Mouse (Mus musculus): ENCODE results near the gene Gsap. TPM values are rescaled to one million over a fixed set of nuclear protein-coding genes. Genes with fewer than 3 reads are reported as not detected.

The Gsap gene
- polyA plus RNA-seq, 1 experiment from 2014 or later = 1.8 TPM

DNA sequence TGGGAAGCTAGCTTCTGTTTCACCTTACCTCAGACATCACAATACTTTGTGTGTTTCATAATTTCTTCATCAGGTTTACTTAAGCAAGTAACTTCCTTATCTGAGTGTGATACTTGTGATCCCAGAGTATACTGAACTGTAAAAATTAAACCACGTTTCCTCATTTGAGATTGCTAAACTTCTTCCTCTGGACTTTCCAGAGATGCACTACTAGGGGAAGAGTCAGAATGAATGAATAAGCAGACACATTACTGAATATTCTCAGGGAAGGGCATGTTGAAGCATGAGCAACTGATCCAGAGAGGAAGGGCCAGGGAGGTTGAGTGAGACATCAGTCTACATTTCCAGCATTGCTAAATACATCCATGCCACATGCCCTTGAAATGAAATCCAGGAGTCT lies 3.0 kb downstream of the Gsap start:
- DNase-seq (ENCODE audit: low spot score) = no peak
- no peak overlapping the region for H3K27ac ChIP-seq
- ATAC-seq (replicated peaks; ENCODE audit: low FRiP score, low read depth) = no peak
- no peak for TF ChIP-seq CTCF (IDR thresholded peaks at IDR 0.05; ENCODE audit: low read depth)
- 0 out of 2 replicates have a peak, but pooled peaks cover 7% of the 10 kb centered on the region for H3K4me1 ChIP-seq (replicated peaks; ENCODE audit: insufficient read depth, low read length)
- no peak overlapping the region for H3K4me3 ChIP-seq (replicated peaks; ENCODE audit: low read depth, low read length)
- WGBS = 80% methylated on average over 1 of the region's 1 CpGs
- H3K36me3 ChIP-seq (ENCODE audit: insufficient read depth, low read length) = no peaks in the 10 kb centered on the region
- no peak overlapping the region for H3K4me2 ChIP-seq (ENCODE audit: low read length)
- H3K9me3 ChIP-seq (replicated peaks; ENCODE audit: low read length) = no peaks in the 10 kb centered on the region
- no peaks in the 10 kb centered on the region for H3K27me3 ChIP-seq (ENCODE audit: insufficient read depth, low read length)
- no peak overlapping the region for H3K9ac ChIP-seq (ENCODE audit: low read depth, low read length)

DNA sequence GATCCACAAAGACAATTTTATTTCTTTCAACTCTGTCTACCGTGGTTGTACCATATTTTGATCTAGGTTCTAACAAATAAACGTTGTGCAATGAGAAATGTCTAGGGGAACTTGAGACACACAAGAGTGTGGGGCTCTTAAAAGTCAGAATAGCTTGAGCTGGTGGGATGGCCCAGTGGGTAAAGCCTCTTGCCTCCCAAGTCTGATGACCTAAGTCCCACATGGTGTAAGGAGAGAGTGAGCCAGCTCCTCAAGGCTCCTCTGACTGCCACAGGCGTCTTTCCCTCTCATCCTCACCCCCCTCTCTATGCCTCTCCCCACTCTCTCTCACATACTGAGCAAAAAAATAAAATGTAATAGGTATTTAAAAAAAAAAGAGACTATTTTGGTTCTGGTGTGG lies 3.4 kb downstream of the Gsap start:
- no peak for TF ChIP-seq CTCF (IDR thresholded peaks at IDR 0.05; ENCODE audit: low read depth)
- Histone ChIP-seq H3K9me3 (replicated peaks; ENCODE audit: low read length) (no peaks in the 10 kb centered on the region), H3K27ac (no peak overlapping the region), H3K4me1 (replicated peaks; ENCODE audit: insufficient read depth, low read length) (0 out of 2 replicates have a peak, but pooled peaks cover 7% of the 10 kb centered on the region), H3K9ac (ENCODE audit: low read depth, low read length) (no peak overlapping the region), H3K4me2 (ENCODE audit: low read length) (no peak overlapping the region), H3K27me3 (ENCODE audit: insufficient read depth, low read length) (no peaks in the 10 kb centered on the region), H3K36me3 (ENCODE audit: insufficient read depth, low read length) (no peaks in the 10 kb centered on the region), H3K4me3 (replicated peaks; ENCODE audit: low read depth, low read length) (no peak overlapping the region)
- DNase-seq (ENCODE audit: low spot score) = no peak
- 78% methylated on average over 3 of the region's 3 CpGs for whole genome bisulfite sequencing
- ATAC-seq (replicated peaks; ENCODE audit: low FRiP score, low read depth) = no peak

DNA sequence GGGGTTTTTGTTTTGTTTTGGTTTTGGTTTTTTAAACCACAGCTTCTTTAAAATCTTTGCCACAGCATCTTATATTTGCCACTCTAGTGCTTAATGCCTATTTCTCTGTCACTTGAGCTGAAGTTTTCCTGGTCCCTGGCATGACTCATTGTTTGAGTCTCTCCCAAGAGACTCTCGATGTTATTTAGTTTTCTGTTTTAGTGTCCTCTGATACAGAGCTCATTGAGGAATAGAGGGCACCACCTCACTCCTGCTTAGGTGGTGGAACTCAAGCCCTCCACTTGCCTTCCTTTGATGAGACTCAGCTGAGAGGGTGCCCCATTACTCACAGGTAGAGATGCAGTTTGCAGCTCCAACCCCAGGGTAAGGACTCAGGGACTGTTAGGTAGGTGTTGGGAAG lies 17.4 kb downstream of the Gsap start:
- Histone ChIP-seq H3K36me3 (ENCODE audit: insufficient read depth, low read length) (no peaks in the 10 kb centered on the region), H3K4me2 (ENCODE audit: low read length) (no peak overlapping the region), H3K9me3 (replicated peaks; ENCODE audit: low read length) (no peaks in the 10 kb centered on the region), H3K27me3 (ENCODE audit: insufficient read depth, low read length) (no peaks in the 10 kb centered on the region), H3K4me3 (replicated peaks; ENCODE audit: low read depth, low read length) (no peak overlapping the region), H3K4me1 (replicated peaks; ENCODE audit: insufficient read depth, low read length) (no peaks in the 10 kb centered on the region), H3K27ac (no peak overlapping the region), H3K9ac (ENCODE audit: low read depth, low read length) (no peak overlapping the region)
- WGBS = 67% methylated on average over 1 of the region's 1 CpGs
- DNase-seq (ENCODE audit: low spot score) (no peak), ATAC-seq (replicated peaks; ENCODE audit: low FRiP score, low read depth) (no peak)
- no peak for TF ChIP-seq CTCF (IDR thresholded peaks at IDR 0.05; ENCODE audit: low read depth)

DNA sequence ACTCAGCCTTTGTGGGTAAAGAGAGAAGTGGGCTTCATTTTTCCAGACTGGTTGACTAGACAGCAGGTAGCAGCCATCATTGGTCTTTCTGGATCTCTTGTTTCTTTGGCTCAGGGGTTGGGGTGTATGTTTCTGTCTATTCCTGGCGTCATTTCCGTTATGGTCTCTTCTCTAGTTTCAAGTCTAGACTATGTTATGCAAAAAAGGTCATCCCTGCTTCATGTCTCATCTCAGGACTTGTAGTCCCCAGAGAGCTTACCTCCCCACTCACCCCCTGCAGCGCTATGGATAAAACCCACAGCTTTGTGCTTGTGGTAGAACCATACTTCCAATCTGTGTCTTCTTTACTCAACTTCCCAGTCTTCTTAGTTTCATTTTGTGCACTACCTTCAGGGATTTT lies 18.1 kb downstream of the Gsap start:
- no peaks in the 10 kb centered on the region for H3K4me1 ChIP-seq (replicated peaks; ENCODE audit: insufficient read depth, low read length)
- no peak for ATAC-seq (replicated peaks; ENCODE audit: low FRiP score, low read depth)
- H3K9me3 ChIP-seq (replicated peaks; ENCODE audit: low read length) = no peaks in the 10 kb centered on the region
- no peak overlapping the region for H3K9ac ChIP-seq (ENCODE audit: low read depth, low read length)
- no peak for DNase-seq (ENCODE audit: low spot score)
- H3K36me3 ChIP-seq (ENCODE audit: insufficient read depth, low read length) = no peaks in the 10 kb centered on the region
- no peak for TF ChIP-seq CTCF (IDR thresholded peaks at IDR 0.05; ENCODE audit: low read depth)
- H3K4me3 ChIP-seq (replicated peaks; ENCODE audit: low read depth, low read length) = no peak overlapping the region
- 78% methylated on average over 3 of the region's 3 CpGs for WGBS
- no peak overlapping the region for H3K4me2 ChIP-seq (ENCODE audit: low read length)
- no peaks in the 10 kb centered on the region for H3K27me3 ChIP-seq (ENCODE audit: insufficient read depth, low read length)
- no peak overlapping the region for H3K27ac ChIP-seq

DNA sequence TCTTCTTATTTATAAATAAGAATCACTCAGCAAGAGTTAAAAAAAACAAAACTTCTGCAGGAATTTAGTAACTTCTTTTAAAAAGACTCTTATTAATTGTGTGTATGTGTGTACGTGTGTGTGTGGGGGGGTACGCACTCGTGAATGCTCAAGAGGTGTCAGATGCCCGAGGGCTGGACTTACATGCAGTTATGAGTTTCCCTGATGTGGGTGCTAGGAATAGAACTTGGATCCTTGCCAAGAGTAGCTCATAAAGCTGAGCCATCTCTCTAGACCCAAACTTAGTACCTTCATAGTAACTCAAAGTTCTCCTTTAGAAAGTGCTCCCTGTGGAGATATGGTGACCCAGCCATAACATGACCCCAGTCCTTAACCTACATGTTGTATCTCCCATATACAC lies 20.0 kb downstream of the Gsap start:
- 57% methylated on average over 4 of the region's 4 CpGs for WGBS
- H3K4me3 ChIP-seq (replicated peaks; ENCODE audit: low read depth, low read length) = no peak overlapping the region
- no peaks in the 10 kb centered on the region for H3K4me1 ChIP-seq (replicated peaks; ENCODE audit: insufficient read depth, low read length)
- no peak for ATAC-seq (replicated peaks; ENCODE audit: low FRiP score, low read depth)
- H3K27me3 ChIP-seq (ENCODE audit: insufficient read depth, low read length) = no peaks in the 10 kb centered on the region
- no peak overlapping the region for H3K27ac ChIP-seq
- no peak for TF ChIP-seq CTCF (IDR thresholded peaks at IDR 0.05; ENCODE audit: low read depth)
- no peaks in the 10 kb centered on the region for H3K36me3 ChIP-seq (ENCODE audit: insufficient read depth, low read length)
- H3K4me2 ChIP-seq (ENCODE audit: low read length) = no peak overlapping the region
- no peak for DNase-seq (ENCODE audit: low spot score)
- H3K9ac ChIP-seq (ENCODE audit: low read depth, low read length) = no peak overlapping the region
- no peaks in the 10 kb centered on the region for H3K9me3 ChIP-seq (replicated peaks; ENCODE audit: low read length)

DNA sequence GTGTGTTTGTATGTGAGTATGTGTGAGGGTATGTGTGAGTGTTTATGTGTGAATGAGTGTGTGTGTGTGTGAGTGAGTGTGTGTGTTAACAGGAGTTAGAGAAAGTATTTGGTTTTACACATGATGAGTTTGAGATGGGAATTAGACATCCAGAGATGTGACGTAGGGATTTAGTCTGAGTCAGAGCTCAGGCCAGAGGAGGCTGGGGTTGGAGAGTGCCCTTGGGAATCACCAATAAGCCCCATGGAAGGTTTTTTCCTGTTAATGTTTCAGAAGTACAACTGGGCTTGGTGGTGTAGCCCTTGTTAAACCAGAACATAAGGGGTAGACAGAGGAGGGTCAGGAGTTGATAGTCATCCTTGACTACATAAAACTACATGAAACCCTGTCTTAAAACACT lies 25.4 kb downstream of the Gsap start:
- Histone ChIP-seq H3K27me3 (ENCODE audit: insufficient read depth, low read length) (no peaks in the 10 kb centered on the region), H3K9me3 (replicated peaks; ENCODE audit: low read length) (no peaks in the 10 kb centered on the region), H3K4me1 (replicated peaks; ENCODE audit: insufficient read depth, low read length) (no peaks in the 10 kb centered on the region), H3K9ac (ENCODE audit: low read depth, low read length) (no peak overlapping the region), H3K27ac (no peak overlapping the region), H3K4me3 (replicated peaks; ENCODE audit: low read depth, low read length) (no peak overlapping the region), H3K4me2 (ENCODE audit: low read length) (no peak overlapping the region), H3K36me3 (ENCODE audit: insufficient read depth, low read length) (no peaks in the 10 kb centered on the region)
- no peak for TF ChIP-seq CTCF (IDR thresholded peaks at IDR 0.05; ENCODE audit: low read depth)
- WGBS = 91% methylated on average over 1 of the region's 1 CpGs
- DNase-seq (ENCODE audit: low spot score) (no peak), ATAC-seq (replicated peaks; ENCODE audit: low FRiP score, low read depth) (no peak)

DNA sequence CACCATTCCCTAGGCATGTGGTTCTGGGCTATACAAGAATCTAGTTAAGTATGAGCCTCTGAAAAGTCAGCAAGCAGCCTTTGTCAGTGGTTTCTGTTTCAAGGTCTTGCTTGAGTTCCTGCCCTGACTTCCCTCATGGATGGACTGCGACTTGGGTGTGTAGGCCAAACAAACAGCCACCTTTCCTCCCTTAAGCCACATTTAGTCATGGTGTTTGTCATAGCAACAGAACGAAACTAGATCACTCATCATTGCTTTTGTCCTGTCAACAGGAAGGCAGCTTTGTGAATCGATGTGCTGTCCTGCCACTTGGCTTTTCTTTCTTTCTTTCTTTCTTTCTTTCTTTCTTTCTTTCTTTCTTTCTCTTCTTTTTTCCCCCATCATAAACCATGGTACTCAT lies 26.9 kb downstream of the Gsap start:
- TF ChIP-seq CTCF (IDR thresholded peaks at IDR 0.05; ENCODE audit: low read depth) = no peak
- H3K9ac ChIP-seq (ENCODE audit: low read depth, low read length) = no peak overlapping the region

More for the DNA sequence above, 26.9 kb downstream of the Gsap start:
- H3K4me1 ChIP-seq (replicated peaks; ENCODE audit: insufficient read depth, low read length) = no peaks in the 10 kb centered on the region
- no peaks in the 10 kb centered on the region for H3K36me3 ChIP-seq (ENCODE audit: insufficient read depth, low read length)
- 79% methylated on average over 3 of the region's 3 CpGs for WGBS
- no peaks in the 10 kb centered on the region for H3K9me3 ChIP-seq (replicated peaks; ENCODE audit: low read length)
- no peak overlapping the region for H3K4me3 ChIP-seq (replicated peaks; ENCODE audit: low read depth, low read length)
- H3K27ac ChIP-seq = no peak overlapping the region
- no peak overlapping the region for H3K4me2 ChIP-seq (ENCODE audit: low read length)
- no peak for DNase-seq (ENCODE audit: low spot score)
- no peak for ATAC-seq (replicated peaks; ENCODE audit: low FRiP score, low read depth)
- no peaks in the 10 kb centered on the region for H3K27me3 ChIP-seq (ENCODE audit: insufficient read depth, low read length)

Data from kidney, postnatal 0 days (tissue).